Mouse (Mus musculus) lung, adult 2 months (tissue): ENCODE data around the gene Btg2. TPM values are rescaled to one million over a fixed set of nuclear protein-coding genes. Genes with fewer than 3 reads are reported as not detected.

ENCODE experiments used
- DNase-seq: peaks from one replicate; pipeline ENCODE4 v3.0.0; 2022
- H3K4me1 ChIP-seq: fragments of 200-500 bp; 2 replicates; pipeline ENCODE4 v1.6.1; 2011; ENCODE audit warnings: low read length; ENCODE audit not compliant: control insufficient read depth, insufficient read depth
- H3K4me3 ChIP-seq: fragments of 200-500 bp; replicated peaks from 2 replicates; pipeline ENCODE3; 2011; ENCODE audit warnings: low read depth, mild to moderate bottlenecking, control low read depth, low read length; ENCODE audit errors: extremely low read depth
- CTCF ChIP-seq: fragments of 200-500 bp; IDR thresholded peaks from 2 replicates; pipeline ENCODE4 v1.5.1; 2011; ENCODE audit warnings: mild to moderate bottlenecking, low read length, control low read depth; ENCODE audit not compliant: insufficient read depth
- POLR2A ChIP-seq: fragments of 200-500 bp; IDR thresholded peaks from 2 replicates; pipeline ENCODE4 v1.6.1; 2011; ENCODE audit warnings: low read depth, mild to moderate bottlenecking, control low read depth, low read length, borderline replicate concordance; ENCODE audit errors: extremely low read depth
- WGBS: fragments of 180-500 bp; shearing (Covaris S2); methylation state at CpG from one replicate; pipeline ENCODE4 v1.1.7; 2018; 5-methylcytosine and 5-hydroxymethylcytosine counted together
- polyA plus RNA-seq: library from polyadenylated mRNA; depleted of rRNA; stranded (reverse); fragments of >200 nt; gene quantifications from 2 replicates; pipeline ENCODE4 v1.2.3, GENCODE M21; 2012

The Btg2 gene
- polyA plus RNA-seq, 1 experiment: 75.9 TPM

- peak overlapping the region; percentile 18 for H3K4me3 ChIP-seq
Observed at GRCm38 (mm10) chr1:134062411-134063085, 16.4 kb downstream of the Btg2 start.

GRCm38 (mm10) chr1:134061915-134062314 lies 17.0 kb downstream of the Btg2 start:
- Histone ChIP-seq H3K4me1 (peaks cover 55% of the 10 kb centered on the region), H3K4me3 (no peak overlapping the region)
- 75% methylated on average over 3 of the region's 3 CpGs for WGBS
- TF ChIP-seq CTCF: no peak
- TF ChIP-seq POLR2A: no peak
- no peak for DNase-seq

More at GRCm38 (mm10) chr1:134062411-134063085, 16.4 kb downstream of the Btg2 start:
- 28% methylated on average over 11 of the region's 11 CpGs for WGBS
- DNase-seq: no peak
- TF ChIP-seq CTCF: no peak
- no peak for TF ChIP-seq POLR2A
- peaks cover 56% of the 10 kb centered on the region for H3K4me1 ChIP-seq

- Histone ChIP-seq H3K4me1 (peaks cover 47% of the 10 kb centered on the region), H3K4me3 (peak overlapping the region; percentile 61)
- 2% methylated on average over 31 of the region's 31 CpGs for WGBS
- TF ChIP-seq POLR2A (no peak; the same call in none of the 2 replicates), CTCF (no peak)
- peak; percentile 90 for DNase-seq
Observed at GRCm38 (mm10) chr1:134060849-134061569, 17.9 kb downstream of the Btg2 start.

GRCm38 (mm10) chr1:134059739-134060695 lies 18.9 kb downstream of the Btg2 start:
- TF ChIP-seq POLR2A: no peak
- peak; percentile 66 for TF ChIP-seq CTCF
- 46% methylated on average over 16 of the region's 16 CpGs for WGBS
- Histone ChIP-seq H3K4me3 (peak overlapping the region; percentile 13), H3K4me1 (peaks cover 44% of the 10 kb centered on the region)
- no peak for DNase-seq

- TF ChIP-seq POLR2A (no peak), CTCF (no peak)
- H3K4me1 ChIP-seq: peaks cover 33% of the 10 kb centered on the region
- no peak for DNase-seq
- WGBS: 42% methylated on average over 6 of the region's 6 CpGs
- H3K4me3 ChIP-seq: no peak overlapping the region
Observed at GRCm38 (mm10) chr1:134058870-134059269, 20.1 kb downstream of the Btg2 start.

GRCm38 (mm10) chr1:134057736-134058135 lies 21.2 kb downstream of the Btg2 start:
- no peak for TF ChIP-seq CTCF
- TF ChIP-seq POLR2A: no peak
- no peak for DNase-seq
- no peak overlapping the region for H3K4me3 ChIP-seq
- peaks cover 22% of the 10 kb centered on the region for H3K4me1 ChIP-seq
- WGBS: 63% methylated on average over 8 of the region's 8 CpGs

- DNase-seq: no peak
- peaks cover 13% of the 10 kb centered on the region for H3K4me1 ChIP-seq
- WGBS: 46% methylated on average over 4 of the region's 4 CpGs
- TF ChIP-seq CTCF (no peak), POLR2A (no peak)
- H3K4me3 ChIP-seq: no peak overlapping the region
Observed at GRCm38 (mm10) chr1:134056285-134056684, 22.6 kb downstream of the Btg2 start.

GRCm38 (mm10) chr1:134055666-134056245 lies 23.2 kb downstream of the Btg2 start:
- WGBS: 80% methylated on average over 9 of the region's 9 CpGs
- TF ChIP-seq POLR2A: no peak
- TF ChIP-seq CTCF: no peak
- no peak overlapping the region for H3K4me3 ChIP-seq
- H3K4me1 ChIP-seq: peaks cover 13% of the 10 kb centered on the region
- no peak for DNase-seq

- 52% methylated on average over 9 of the region's 9 CpGs for WGBS
- TF ChIP-seq POLR2A (peak; percentile 6; the same call in 1 of the 2 replicates), CTCF (no peak)
- Histone ChIP-seq H3K4me3 (no peak overlapping the region), H3K4me1 (peaks cover 9% of the 10 kb centered on the region)
- DNase-seq: no peak
Observed at GRCm38 (mm10) chr1:134055058-134055457, 23.9 kb downstream of the Btg2 start.
